Mouse (Mus musculus): ENCODE measurements around the gene Asrgl1. TPM values are rescaled to one million over a fixed set of nuclear protein-coding genes. Genes with fewer than 3 reads are reported as not detected.
A peak's percentile ranks its signal among the peaks of the same experiment; 100 is the strongest.
"Not testable (repeated sequence)": the region's sequence is repeated elsewhere in the genome, so short reads cannot be mapped to it uniquely, and the experiment has no call there.

Asrgl1 gene
- total RNA-seq (2021) = 10 to 100 TPM; 25.1 to 26.0 TPM
- long read RNA-seq, experiment 1, full-length matches to known transcripts = 59 of 222 reads
- long read RNA-seq, experiment 1, partial matches to known transcripts = 151 of 222 reads
- long read RNA-seq, experiment 1, other reads (novel, unspliced or antisense) = 12 of 222 reads
- long read RNA-seq, experiment 2, full-length matches to known transcripts = 71 of 160 reads
- long read RNA-seq, experiment 2, partial matches to known transcripts = 85 of 160 reads
- long read RNA-seq, experiment 2, other reads (novel, unspliced or antisense) = 4 of 160 reads

DNA sequence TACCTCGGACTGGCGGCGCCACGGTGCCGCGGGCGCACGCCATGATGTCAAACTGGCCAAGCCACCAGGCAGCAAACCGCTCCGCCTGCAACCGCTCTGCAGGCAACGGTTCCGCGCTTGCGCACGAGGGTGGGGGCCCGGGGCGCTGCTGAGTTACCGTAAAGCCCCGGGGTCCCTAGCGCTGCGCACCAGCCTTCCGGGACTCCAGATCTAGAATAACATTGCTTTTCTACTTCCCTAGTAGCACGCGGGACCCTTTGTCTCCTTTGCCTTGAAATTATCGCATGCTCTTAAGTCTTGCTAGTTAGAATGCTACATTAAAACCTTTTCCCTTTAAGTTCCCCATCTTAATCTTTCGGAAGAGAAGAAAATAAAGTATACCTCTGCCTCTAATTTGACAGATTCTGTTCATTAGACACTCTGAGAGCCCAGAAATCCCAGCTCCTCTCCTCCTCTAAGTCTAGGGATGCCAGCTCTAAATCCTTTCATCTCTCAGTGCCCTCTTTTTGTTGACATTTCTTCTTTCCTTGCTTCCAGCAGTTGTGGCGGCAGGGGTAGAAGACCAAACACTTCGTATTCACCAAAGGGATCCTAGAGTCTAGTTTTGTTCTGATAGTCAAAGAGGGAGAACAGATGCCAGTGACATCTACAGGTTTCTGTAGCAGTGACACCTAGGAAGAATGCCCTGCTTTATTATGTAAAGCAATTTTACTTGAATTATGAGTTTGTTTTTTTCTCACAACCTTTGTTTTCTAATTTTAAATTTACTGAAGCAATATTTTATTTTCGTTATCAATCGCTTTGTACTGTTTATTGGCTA is at the start of gene Asrgl1:
Gene Asrgl1 (minus strand): TSS at position 125 of the 820 bp plus-strand sequence.
- peak; percentile 89 for DNase-seq

DNA sequence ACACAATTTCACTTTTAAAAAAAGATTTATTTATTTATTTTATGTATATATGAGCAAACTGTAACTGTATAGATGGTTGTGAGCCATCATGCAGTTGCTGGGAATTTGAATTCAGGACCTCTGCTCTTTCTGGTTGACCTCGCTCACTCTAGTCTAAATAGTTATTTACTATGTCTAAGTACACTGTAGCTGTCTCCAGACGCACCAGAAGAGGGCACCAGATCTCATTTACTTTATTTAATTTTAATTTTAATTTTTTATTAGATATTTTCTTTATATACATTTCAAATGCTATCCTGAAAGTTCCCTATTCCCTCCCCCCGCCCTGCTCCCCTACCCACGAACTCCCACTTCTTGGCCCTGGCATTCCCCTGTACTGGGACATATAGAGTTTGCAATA is 10.8 kb upstream of the Asrgl1 start:
- DNase-seq = no peak

DNA sequence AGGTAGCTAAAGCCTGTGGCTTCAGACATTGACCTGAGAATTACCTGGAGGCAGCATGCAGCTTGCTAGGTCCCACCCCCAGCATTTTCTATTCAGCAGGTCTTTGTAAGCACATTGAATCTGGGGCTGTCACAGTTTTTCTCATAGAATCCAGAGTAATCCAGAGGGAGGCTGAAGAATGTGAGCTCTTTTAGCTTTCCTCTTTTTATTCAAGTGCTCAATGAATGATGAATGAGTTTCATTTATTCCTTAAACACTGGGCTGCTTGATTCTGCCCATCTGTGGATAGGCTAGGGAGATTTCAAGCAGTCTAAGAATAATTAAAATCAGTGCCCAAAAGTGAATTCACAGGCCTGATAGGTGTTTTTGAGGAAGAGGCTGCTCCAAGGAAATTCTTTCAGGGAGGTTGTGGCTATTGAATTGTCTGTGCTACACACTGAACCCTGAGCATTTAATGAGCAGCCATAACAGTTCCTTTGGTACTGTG is 8.2 kb upstream of the Asrgl1 start:
- no peak for DNase-seq

DNA sequence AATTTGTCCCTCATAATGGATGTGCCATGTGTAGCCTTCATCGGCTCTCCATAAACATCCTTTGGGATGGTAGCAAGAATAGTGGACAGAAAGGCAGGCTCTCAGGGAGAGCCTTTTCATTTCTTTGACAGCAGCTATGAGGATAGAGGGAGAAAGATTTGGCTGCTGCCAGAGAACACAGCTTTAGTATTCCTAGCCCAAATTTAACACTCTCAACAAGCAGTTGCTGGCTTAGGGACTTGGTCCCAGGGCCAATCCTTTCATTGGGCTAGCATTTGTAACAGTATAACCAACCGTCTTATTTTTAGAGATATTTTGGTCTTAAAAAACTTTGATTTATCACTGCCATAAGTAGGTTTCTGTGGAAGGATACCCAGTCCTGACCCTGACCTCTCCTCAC is 7.8 kb upstream of the Asrgl1 start:
- no peak for DNase-seq

DNA sequence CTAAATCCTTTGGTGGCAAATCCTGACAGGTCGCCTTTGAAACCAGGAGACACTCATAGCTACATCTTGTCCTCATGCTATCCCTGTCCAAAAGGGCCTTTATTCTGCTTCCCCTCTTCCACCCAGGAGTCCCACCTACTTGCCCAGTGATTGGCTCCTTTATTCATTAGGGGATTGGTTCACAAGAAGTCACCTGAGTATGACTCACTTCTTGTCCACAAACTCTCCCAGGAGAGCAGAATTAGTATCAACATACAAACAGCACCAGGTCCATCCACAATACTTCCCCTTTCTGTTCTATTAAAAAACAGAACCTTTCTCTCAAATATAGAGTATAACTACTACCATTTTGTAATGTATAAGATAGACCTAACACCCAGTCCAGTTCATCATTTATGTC is 4.9 kb upstream of the Asrgl1 start:
- DNase-seq = not testable (repeated sequence)

DNA sequence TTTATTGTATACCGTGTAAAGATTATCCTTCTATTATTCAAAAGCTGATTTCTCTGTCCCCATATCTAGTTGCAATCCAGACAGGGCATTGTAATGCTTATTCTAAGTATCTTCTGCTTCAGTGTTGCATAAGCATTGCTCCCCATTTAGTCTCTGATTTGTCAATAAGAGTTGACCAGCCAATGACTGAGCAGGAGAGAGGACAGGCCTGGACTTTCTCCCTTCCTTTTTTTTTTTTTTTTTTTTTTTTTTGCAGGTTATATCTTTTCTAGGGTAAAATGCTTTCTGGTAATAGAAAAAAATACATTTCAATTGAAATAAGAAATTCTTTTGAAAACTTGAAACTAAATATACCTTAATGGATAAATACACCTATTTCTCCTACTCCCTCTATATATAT is 1.7 kb upstream of the Asrgl1 start:
- no peak for DNase-seq

DNA sequence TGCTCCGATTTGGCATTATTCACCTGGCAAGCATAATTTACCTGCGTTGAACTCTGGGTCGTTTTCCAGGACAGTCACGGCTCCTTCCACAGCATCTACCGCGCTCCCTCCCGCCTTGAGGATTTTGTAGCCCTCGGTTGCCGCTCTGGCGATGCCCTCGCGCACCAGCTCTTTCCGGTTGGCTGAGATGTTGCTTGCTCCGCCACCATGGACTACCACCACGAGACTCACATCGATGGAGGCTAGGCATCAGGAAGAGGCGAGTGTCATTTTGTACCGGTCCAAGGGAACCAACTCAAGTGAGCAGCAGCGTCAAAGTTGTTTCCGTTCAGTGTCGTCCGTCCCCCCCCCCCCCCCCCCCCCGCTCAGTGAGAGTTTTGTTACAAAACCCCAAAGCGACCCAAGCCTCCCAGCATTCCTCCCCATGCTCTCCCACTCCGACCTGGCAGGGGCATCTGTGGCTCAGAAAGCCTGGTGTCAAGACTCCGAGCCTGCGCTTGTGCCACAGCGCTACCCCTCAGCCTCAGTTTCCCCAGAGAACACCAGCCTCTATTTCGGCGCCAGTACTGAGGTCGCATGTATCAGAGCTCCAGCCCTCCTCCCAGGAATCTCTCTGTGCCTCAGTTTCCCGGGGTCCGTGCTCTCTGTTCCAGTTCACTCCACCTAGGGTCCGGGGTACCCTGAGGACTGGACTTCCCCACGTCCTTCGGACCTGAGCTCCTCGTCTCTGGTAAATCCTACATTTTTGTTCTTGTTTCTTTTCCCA is 507 bp downstream of the Asrgl1 start:
- DNase-seq = no peak

DNA sequence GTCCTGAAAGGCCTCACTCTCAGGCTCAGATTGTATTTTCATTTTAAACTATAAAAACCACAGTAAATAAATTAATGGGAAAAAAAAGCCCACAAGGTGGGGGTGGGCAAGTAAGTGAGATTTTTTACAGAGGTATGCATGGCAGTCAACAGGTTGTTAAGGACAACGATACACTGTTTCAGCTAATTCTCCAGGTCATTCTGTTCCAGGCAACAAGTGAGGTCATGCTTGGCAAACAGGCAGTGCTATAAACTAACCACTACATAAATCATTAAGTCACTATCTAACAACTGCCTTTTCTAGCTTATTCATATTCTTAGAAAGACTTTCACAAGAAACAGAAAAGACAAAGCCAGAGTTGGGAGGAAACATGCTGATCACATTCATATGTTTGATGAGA is 5.4 kb downstream of the Asrgl1 start:
- no peak for DNase-seq

DNA sequence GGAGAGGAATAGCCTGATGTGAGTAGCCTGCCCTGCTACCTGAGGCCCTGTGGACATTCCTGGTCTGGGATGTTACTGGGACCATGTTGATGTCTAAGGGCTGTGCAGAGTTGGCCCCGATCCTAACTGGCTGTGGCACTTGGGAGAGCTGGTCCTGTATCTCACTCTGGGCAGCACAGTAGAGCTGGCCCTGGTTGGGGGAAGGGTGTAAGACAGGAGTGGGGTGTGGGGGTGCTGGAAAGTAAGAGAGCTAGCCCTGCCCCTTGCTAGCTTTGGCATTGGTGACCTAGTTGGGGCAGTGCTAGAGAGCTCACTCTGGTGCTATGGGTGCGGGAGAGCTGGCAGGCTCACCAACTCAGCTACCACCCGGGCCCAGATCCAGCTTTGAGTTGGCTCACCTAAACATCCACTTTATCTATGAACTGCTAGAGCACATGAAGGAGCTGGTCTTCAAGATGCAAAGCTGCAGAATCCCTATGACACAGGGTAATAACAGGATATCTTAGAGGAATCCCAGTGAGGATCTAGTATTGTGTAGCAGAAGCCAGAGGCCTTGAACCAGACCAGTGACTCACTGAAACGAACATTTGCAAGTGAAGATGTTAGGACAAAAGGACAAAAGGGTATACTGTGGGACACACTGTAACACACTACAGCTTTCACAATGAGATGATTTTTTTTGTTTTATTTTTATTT is 6.8 kb downstream of the Asrgl1 start:
- no peak for DNase-seq

DNA sequence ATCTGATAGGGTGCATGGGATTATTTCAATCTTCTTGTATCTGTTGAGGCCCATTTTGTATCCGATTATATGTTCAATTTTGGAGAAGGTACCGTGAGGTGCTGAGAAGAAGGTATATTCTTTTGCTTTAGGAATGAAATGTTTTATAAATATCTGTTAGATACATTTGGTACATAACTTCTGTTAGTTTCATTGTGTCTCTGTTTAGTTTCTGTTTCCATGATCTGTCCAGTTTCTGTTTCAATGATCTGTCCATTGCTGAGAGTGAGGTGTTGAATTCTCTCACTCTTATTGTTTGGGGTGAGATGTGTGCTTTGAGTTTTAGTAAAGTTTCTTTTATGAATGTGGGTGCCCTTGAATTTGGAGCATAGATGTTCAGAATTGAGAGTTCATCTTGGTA is 11.4 kb downstream of the Asrgl1 start:
- DNase-seq = not testable (repeated sequence)

DNA sequence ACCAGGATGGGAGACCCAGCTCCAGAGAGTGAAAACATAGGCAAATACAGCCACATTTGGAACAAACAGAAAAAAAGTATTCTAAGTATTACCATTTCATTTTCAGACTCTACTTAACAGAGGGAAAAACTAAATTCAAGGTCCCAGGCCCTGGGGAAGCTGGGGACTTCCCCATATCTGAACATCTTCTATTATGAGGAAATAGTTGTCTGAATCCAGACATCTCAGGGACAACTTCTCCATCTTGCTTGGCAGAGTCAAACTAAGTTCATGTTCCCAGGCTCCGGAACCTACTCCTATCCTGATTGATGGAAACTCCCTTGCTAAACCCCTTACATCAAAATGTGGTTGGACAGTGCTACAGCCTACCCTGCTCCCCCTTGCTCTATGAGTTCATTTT is 13.0 kb downstream of the Asrgl1 start:
- no peak for DNase-seq

DNA sequence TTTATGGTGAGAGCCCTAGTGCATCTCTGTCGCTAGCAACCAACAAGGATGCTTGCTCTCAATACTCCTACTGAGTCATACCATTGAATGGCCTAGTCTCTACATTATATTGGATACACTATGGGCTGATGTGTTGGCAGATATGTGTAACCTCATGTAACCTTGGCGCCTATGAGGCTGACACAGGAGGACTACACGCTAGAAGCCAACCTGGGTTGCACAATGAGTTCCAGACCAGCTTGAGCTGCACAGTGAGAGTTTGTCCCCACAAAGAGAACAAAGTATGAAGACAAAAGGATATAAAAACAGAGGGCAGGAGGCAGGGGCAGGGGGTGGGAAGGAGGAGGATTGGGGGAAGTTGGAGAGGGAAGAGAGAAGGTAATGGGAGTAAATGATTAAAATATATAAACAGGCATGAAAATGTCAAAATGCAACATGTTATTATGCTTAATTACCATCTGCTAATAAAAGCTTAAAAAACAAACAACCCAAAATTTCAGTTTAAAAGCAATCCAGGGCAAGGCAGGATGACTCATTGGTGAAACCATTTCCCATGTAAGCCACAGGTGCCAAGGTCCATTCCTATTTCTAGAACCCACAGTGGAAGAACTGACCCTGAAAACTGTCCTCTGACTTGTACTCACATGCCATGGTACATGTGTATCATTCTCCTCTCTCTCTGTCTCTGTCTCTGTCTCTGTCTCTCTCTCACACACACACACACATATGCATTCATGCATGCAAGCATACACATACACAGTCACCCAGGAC is 15.6 kb downstream of the Asrgl1 start:
- no peak for DNase-seq

DNA sequence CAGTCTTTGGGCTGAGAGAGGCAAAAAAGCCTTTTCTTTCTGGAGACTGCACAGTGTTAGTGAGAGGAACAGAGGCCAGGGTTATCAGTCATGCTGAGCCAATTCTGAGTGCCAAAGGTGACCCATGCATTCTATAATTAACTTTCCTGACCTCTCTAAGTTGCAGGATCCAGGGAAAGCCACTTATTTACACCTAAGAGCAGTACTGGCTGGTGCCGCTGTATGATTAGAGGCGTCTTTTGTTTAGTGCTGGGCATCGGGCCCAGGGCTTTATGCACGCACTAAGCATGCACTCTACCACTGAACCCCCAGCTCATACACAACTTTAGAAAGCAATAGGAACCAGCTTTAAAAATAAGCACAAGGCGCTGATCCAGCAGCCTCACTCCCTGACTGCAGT is 18.2 kb downstream of the Asrgl1 start:
- no peak for DNase-seq

DNA sequence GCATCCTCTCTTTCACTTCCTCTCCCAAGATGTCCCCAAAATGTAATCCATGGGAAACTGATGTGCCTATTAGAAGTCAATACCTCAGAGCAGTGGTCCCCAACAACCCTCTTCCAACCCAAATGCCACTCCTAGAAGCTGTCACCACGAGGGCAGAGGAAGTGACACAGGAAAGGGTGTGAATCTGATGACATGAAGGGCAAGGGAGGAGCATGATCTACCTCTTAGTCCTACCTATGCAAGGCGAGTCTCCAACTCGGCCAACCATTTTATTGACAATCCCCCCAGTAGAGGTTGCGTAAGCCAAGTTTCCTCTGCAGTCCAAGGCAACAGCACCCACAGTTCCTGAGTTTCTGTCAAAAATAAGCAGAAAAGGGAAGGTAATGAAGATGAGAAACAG is 19.2 kb downstream of the Asrgl1 start:
- no peak for DNase-seq

DNA sequence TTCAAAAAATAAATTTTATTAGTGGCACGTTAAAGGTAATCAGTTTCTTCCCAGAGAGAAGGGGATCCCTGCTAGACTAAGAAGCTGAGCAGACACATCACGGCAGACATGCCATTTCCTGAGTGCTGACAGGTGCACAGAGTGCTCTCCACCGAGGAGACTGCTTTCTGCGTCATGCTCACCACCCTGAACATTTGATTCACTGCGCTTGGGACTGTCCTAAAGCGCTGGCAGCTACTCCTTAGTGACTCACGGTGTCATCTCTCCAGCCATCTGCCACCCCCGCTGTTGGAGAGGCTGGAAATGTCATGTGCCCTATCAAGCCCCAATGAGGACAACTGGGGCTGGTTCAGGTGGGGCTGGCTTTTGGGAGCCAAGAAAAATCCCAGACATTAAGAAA is 23.4 kb downstream of the Asrgl1 start:
- DNase-seq = peak; percentile 79

DNA sequence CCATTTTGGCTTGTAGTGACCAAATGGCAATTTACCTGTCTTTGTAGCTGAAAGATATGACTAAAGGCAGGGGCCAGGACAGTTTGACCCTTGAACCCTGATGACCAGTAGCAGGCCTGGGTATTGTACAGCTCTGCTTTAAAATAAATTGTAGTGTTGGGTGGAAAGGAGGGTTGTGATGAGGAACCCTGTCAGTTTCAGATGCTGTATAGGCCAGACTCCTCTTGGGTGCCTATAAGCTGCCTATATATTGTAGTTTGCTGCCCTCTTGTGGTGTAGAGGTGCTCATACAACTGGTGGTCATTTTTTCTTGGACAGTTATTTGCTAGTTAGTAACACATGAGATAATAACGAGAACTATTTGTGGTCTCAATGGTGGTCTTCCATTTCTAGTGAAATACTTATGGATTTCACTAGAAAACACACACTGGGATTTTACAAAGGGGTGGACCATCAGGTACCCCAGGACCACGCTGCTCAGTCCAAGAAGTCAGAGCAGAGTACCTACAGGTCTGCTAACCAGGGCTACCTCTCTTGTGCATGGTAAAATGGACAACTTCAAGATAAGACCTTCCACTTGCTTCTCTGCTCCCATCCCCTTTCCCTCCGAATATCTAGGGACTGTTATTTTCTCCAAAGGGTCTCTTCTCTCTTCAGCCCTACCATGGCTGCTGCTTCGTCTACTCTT is 25.1 kb downstream of the Asrgl1 start:
- DNase-seq = peak; percentile 12

DNA sequence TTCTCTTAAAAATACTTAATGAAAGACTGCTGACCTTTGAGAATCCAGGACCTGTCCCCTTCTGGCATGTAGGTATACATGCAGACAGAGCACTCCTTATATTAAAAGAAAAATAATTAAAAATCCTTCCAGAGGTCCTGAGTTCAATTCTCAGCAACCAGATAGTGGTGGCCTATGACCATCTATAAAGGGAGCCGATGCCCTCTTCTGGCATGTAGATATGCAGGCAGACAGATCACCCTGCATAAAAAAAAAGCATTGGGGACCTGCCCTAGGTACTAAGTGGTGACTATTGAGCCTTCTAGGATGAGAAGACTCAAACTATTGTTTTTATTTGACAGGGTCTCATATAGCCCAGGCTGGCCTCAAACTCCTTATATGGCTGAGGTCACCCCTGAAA is 26.9 kb downstream of the Asrgl1 start:
- DNase-seq = no peak

DNA sequence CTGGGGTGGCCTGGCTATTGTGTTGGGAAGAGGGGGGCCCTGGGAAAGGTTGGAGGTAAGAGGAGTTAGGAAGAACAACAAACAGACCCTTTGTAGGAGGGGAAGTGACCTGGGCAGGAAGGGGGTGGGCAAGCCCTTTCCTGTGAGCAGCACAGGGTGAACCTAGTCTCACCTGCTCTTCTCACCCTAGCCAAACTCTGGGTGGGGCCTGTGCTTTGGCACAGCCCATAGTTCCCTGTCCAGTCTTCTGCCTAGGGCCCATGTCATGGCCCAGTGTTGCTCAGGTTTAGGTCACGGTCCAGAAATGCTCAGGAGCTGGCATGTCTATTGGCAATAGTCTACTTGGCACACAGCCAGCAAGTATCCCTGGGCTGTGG is 28.1 kb downstream of the Asrgl1 start:
- no peak for DNase-seq

DNA sequence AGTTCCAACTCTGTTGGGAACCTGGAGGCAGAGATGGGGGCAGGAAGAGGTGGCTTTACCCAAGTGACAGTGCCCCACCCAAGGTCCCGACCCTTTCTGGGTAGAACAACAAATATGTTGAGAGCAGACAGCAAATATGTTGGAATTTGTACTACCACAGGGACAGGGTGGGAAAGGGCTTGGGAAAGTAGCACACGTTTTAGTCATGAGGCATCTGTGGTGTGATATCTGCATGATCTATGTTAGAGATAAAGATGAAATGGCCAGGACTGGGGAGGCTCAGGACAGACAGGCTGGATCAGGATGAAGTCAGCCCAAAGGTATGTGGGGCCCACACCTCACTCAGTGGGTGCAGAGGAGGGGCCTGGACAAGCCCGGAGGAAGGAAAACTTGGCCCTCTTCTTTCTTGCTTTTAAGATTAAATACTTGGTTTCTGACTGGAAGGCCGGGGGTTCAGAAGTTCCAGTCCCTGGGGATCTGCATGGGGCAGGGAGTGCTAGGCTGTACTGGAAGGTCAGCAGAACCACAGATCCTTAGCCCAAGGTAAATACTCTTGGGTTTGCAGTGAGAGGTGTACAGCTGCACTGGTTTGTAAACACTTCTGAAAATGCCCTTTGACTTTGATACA is 28.6 kb downstream of the Asrgl1 start:
- peak; percentile 41 for DNase-seq

DNA sequence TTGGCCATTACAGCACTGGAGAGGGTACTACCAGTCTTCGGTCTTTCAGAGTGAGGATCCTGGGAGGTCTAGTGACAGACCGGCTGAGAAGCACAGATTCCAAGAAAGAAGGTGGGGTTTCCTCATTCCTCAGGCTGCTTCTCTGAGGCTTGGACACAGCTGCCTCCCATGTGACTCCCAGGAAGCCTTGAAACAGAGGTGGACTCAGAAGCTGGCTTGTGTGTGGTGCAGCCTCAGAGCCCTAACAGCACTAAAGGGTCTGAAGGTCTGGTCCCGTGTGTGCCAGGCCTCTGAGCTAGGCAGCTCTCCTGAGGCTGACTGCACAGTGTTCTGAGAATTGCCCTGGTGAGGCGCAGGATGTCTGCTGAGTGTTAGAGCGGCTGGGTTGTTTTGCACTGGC is 29.3 kb downstream of the Asrgl1 start:
- peak; percentile 46 for DNase-seq

All from gastrocnemius, postnatal 25 days (tissue).